Mouse (Mus musculus): Measurements from ENCODE around the gene D930048N14Rik. TPM values are rescaled to one million over a fixed set of nuclear protein-coding genes. Genes with fewer than 3 reads are reported as not detected.

The D930048N14Rik gene
- polyA plus RNA-seq, 1 experiment from 2014 or later: 3.8 TPM

DNA sequence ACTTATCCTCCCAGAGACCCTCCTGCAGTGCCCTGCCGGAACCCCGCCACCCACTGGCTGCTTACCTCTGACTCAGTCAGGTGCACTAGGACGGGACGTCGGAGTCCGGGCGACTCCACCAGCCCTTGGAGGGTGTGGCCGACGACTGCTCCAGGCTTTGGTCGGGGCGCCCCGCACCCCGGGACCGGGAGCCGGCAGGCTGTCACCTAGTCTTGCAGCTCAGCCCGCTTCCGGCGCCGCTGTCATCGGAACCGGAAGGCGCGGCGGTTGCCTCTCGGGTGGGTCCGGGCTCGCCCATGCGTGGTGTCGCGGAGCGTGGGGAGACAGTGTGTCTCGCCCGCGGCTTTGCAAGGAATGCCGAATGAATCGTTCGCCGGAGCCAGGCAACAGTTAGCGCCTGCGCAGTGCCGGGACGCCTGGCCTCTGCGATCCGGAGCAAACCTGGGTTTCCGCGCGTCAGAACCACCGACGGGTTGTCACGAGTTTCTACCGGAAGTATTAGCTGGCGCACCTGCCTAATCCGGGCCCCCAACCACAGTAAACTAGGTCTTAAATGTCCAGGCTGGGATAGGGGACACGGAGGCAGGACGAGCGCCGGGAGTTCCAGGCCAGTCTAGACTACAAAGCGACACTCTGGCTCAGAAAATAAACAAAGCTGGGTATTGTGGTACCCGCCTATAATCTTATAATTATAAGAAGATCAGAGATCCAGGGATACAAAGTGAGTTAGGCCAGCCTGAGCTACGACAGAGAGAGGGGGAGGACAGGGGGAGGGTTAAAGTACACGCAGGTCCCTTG, 15.0 kb upstream of the D930048N14Rik start, which contains the start of gene Rmnd5b:
TSS of gene Rmnd5b (minus strand) at position 372 of the 798 bp plus-strand sequence.
- peak within 1 kb of the TSS; percentile 71 for H3K4me3 ChIP-seq (ENCODE audit: low read length)
- peak within 1 kb of the TSS; percentile 51 for H3K27ac ChIP-seq (ENCODE audit: low read depth, low read length)
- peak; percentile 70 for ATAC-seq (ENCODE audit: low FRiP score, low TSS enrichment)
- H3K4me2 ChIP-seq (replicated peaks; ENCODE audit: low read depth, low read length): peak within 1 kb of the TSS; percentile 57
- H3K9me3 ChIP-seq (ENCODE audit: control insufficient read depth, low read length): no peaks in the 10 kb centered on the region
- no peaks in the 10 kb centered on the region for H3K27me3 ChIP-seq (ENCODE audit: control insufficient read depth, insufficient read depth, low read length)
- peak within 1 kb of the TSS; percentile 75 for H3K9ac ChIP-seq (ENCODE audit: low read depth, low read length)
- H3K4me1 ChIP-seq (ENCODE audit: control insufficient read depth, insufficient read depth, low read length): peaks cover 20% of the 10 kb centered on the region; the same call in 1 of the 2 replicates
- under 1% methylated on average over 61 of the region's 61 CpGs for WGBS
- H3K36me3 ChIP-seq (ENCODE audit: control insufficient read depth, insufficient read depth, low read length): no peaks in the 10 kb centered on the region

DNA sequence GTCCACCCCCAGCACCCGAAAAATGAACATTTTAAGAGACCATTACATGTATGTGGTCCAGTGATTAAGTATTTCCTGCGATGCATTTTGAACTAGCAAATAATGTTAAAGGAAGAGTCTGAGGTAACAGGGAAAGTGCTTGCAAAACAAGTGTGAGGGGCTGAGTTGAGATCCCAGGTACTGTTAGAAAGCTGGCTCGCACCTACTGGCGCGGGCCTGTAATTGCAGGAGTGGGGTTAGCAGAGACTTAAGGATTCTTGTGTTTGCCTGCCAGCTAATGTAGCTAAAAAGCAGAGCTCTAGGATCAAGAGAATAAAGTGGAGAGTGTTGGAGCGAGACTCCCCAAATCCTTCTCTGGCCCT, 14.4 kb upstream of the D930048N14Rik start:
- H3K27ac ChIP-seq (ENCODE audit: low read depth, low read length): peak overlapping the region; percentile 51; the same call in 1 of the 2 replicates
- H3K9ac ChIP-seq (ENCODE audit: low read depth, low read length): peak overlapping the region; percentile 75
- H3K27me3 ChIP-seq (ENCODE audit: control insufficient read depth, insufficient read depth, low read length): no peaks in the 10 kb centered on the region
- H3K4me1 ChIP-seq (ENCODE audit: control insufficient read depth, insufficient read depth, low read length): peaks cover 20% of the 10 kb centered on the region; the same call in 1 of the 2 replicates
- H3K4me2 ChIP-seq (replicated peaks; ENCODE audit: low read depth, low read length): peak overlapping the region; percentile 57
- 5% methylated on average over 6 of the region's 6 CpGs for WGBS
- peak overlapping the region; percentile 71 for H3K4me3 ChIP-seq (ENCODE audit: low read length)
- no peaks in the 10 kb centered on the region for H3K9me3 ChIP-seq (ENCODE audit: control insufficient read depth, low read length)
- peak; percentile 32; the same call in 1 of the 2 replicates for ATAC-seq (ENCODE audit: low FRiP score, low TSS enrichment)
- H3K36me3 ChIP-seq (ENCODE audit: control insufficient read depth, insufficient read depth, low read length): no peaks in the 10 kb centered on the region

DNA sequence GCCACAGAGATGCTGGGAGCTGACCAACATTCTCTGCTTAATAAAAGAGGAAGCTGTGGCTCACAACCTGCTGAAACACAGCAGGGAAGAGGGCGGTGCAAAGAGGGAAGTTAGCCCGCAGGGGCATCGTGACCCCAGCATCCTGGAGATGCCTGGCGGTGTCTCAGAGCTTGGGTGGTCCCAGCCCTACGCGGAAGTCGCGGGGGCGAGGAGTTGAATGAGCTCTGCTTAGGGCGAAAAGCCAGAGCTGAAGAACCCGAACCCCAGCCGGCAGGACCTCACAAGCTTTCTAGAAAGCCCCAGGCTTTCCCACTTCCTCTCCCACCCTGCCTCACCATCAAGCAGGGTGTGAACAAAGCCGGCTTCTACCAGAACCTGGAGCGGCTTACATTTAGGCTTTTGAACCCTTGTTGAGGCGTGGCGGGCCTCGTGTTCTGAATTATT, 12.8 kb upstream of the D930048N14Rik start:
- Histone ChIP-seq H3K36me3 (ENCODE audit: control insufficient read depth, insufficient read depth, low read length) (peaks cover 6% of the 10 kb centered on the region; the same call in 1 of the 2 replicates), H3K4me2 (replicated peaks; ENCODE audit: low read depth, low read length) (peak overlapping the region; percentile 28), H3K4me1 (ENCODE audit: control insufficient read depth, insufficient read depth, low read length) (peaks cover 15% of the 10 kb centered on the region; the same call in 1 of the 2 replicates), H3K27ac (ENCODE audit: low read depth, low read length) (peak overlapping the region; percentile 65; the same call in 1 of the 2 replicates), H3K4me3 (ENCODE audit: low read length) (0 out of 2 replicates have a peak overlapping the region, but pooled peaks have one; percentile 0), H3K27me3 (ENCODE audit: control insufficient read depth, insufficient read depth, low read length) (no peaks in the 10 kb centered on the region), H3K9me3 (ENCODE audit: control insufficient read depth, low read length) (no peaks in the 10 kb centered on the region), H3K9ac (ENCODE audit: low read depth, low read length) (peak overlapping the region; percentile 20; the same call in 1 of the 2 replicates)
- 5% methylated on average over 17 of the region's 17 CpGs for WGBS
- ATAC-seq (ENCODE audit: low FRiP score, low TSS enrichment): peak; percentile 34; the same call in 1 of the 2 replicates

DNA sequence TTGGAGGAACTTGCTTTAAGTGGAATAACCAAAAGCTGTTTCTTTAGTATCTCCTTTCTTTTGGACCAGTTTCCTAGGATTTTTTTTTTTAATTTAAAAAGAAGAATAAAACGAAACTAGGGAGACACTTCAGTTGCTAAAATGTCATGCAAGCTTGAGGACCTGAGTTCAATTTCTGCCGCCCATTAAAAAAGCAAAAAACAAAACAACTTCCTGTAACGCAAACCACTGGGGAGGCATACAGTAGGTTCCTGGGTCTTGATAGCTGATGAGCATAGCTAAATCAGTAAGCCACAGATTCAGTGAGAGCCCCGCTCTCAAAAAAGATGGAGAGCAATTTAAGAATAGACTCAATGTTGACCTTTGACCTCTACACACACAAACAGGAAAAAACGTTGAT, 12.3 kb upstream of the D930048N14Rik start:
- peak overlapping the region; percentile 65; the same call in 1 of the 2 replicates for H3K27ac ChIP-seq (ENCODE audit: low read depth, low read length)

DNA sequence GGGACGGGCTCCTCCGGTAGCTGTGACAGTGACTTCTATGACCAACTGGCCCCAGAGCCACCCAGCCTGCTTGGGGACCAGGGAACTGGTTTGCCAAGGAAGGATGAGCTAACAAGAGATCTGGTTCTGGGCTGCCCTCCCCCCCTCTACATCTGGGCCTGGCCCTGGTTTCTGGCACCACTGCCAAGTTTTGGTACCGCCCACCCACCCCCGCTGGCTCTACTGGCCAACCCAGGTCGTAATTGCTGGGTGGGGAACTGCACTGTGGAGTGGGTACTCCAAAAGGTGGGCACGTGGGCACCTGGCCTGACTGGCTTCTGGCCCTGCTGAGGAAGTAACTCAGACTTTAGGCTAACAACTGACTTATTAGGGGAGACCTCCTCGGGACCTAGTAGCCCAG, 10.0 kb upstream of the D930048N14Rik start:
- ATAC-seq (ENCODE audit: low FRiP score, low TSS enrichment): no peak
- H3K27ac ChIP-seq (ENCODE audit: low read depth, low read length): no peak overlapping the region
- 81% methylated on average over 7 of the region's 7 CpGs for WGBS

More for the DNA sequence above, 12.3 kb upstream of the D930048N14Rik start:
- Histone ChIP-seq H3K9me3 (ENCODE audit: control insufficient read depth, low read length) (no peaks in the 10 kb centered on the region), H3K4me2 (replicated peaks; ENCODE audit: low read depth, low read length) (no peak overlapping the region; the same call in 1 of the 2 replicates), H3K36me3 (ENCODE audit: control insufficient read depth, insufficient read depth, low read length) (peaks cover 9% of the 10 kb centered on the region; the same call in 1 of the 2 replicates), H3K4me1 (ENCODE audit: control insufficient read depth, insufficient read depth, low read length) (peaks cover 15% of the 10 kb centered on the region; the same call in 1 of the 2 replicates), H3K27me3 (ENCODE audit: control insufficient read depth, insufficient read depth, low read length) (no peaks in the 10 kb centered on the region), H3K9ac (ENCODE audit: low read depth, low read length) (peak overlapping the region; percentile 20; the same call in 1 of the 2 replicates), H3K4me3 (ENCODE audit: low read length) (no peak overlapping the region)
- 71% methylated on average over 5 of the region's 5 CpGs for WGBS
- ATAC-seq (ENCODE audit: low FRiP score, low TSS enrichment): no peak

DNA sequence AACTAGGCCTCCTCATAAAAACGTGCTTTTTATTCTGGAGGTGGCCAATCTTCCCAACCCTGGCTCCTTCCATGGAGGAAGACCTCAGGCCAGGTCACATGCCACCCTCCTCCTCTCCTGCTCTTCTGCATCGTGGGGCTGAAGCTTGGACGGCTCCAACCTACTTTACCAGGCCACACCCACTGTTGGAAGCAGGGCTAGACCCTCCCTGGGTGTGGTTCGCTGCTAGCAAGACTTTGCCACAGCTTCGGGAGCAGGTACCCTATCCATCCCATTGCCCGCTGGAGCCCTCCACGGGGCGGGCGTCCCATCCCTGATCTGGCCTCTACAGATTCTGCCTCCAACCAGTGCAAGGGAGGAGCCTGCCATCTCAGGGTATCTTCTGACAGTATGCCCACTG, 7.6 kb upstream of the D930048N14Rik start:
- Histone ChIP-seq H3K9me3 (ENCODE audit: control insufficient read depth, low read length) (no peaks in the 10 kb centered on the region), H3K27ac (ENCODE audit: low read depth, low read length) (no peak overlapping the region), H3K36me3 (ENCODE audit: control insufficient read depth, insufficient read depth, low read length) (peaks cover 26% of the 10 kb centered on the region; the same call in 1 of the 2 replicates), H3K9ac (ENCODE audit: low read depth, low read length) (no peak overlapping the region), H3K27me3 (ENCODE audit: control insufficient read depth, insufficient read depth, low read length) (no peaks in the 10 kb centered on the region), H3K4me2 (replicated peaks; ENCODE audit: low read depth, low read length) (no peak overlapping the region), H3K4me3 (ENCODE audit: low read length) (no peak overlapping the region), H3K4me1 (ENCODE audit: control insufficient read depth, insufficient read depth, low read length) (peaks cover 24% of the 10 kb centered on the region; the same call in 1 of the 2 replicates)
- 80% methylated on average over 9 of the region's 9 CpGs for WGBS
- ATAC-seq (ENCODE audit: low FRiP score, low TSS enrichment): no peak

More for the DNA sequence above, 10.0 kb upstream of the D930048N14Rik start:
- Histone ChIP-seq H3K27me3 (ENCODE audit: control insufficient read depth, insufficient read depth, low read length) (no peaks in the 10 kb centered on the region), H3K4me1 (ENCODE audit: control insufficient read depth, insufficient read depth, low read length) (peaks cover 20% of the 10 kb centered on the region; the same call in 1 of the 2 replicates), H3K36me3 (ENCODE audit: control insufficient read depth, insufficient read depth, low read length) (peaks cover 25% of the 10 kb centered on the region; the same call in 1 of the 2 replicates), H3K4me2 (replicated peaks; ENCODE audit: low read depth, low read length) (no peak overlapping the region), H3K9ac (ENCODE audit: low read depth, low read length) (no peak overlapping the region), H3K4me3 (ENCODE audit: low read length) (no peak overlapping the region), H3K9me3 (ENCODE audit: control insufficient read depth, low read length) (no peaks in the 10 kb centered on the region)

DNA sequence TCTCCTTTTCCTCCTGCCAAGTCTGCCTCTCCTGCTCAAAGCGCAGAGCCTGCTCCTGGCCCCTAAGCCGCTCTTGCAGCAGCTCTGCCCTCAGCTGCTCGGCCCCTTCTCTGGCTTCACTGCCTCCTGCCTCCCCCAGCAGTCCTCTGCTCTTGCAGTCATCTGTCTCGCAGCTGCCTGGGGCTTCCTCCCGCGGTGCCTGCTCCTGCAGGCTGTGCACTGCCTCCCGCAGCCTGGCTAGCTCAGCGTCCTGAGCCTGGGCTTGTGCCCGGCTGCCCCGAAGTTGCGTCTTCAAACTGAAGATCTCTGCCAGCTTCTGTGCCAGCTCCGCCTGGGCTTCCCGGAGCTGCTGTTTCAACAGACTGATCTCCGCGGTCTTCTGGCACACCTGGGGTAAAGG, 7.0 kb upstream of the D930048N14Rik start:
- Histone ChIP-seq H3K9me3 (ENCODE audit: control insufficient read depth, low read length) (no peaks in the 10 kb centered on the region), H3K36me3 (ENCODE audit: control insufficient read depth, insufficient read depth, low read length) (peaks cover 26% of the 10 kb centered on the region; the same call in 1 of the 2 replicates), H3K4me1 (ENCODE audit: control insufficient read depth, insufficient read depth, low read length) (peaks cover 25% of the 10 kb centered on the region; the same call in 1 of the 2 replicates), H3K27ac (ENCODE audit: low read depth, low read length) (no peak overlapping the region), H3K27me3 (ENCODE audit: control insufficient read depth, insufficient read depth, low read length) (no peaks in the 10 kb centered on the region), H3K4me2 (replicated peaks; ENCODE audit: low read depth, low read length) (no peak overlapping the region), H3K9ac (ENCODE audit: low read depth, low read length) (no peak overlapping the region), H3K4me3 (ENCODE audit: low read length) (no peak overlapping the region)
- no peak for ATAC-seq (ENCODE audit: low FRiP score, low TSS enrichment)
- 63% methylated on average over 15 of the region's 15 CpGs for WGBS

DNA sequence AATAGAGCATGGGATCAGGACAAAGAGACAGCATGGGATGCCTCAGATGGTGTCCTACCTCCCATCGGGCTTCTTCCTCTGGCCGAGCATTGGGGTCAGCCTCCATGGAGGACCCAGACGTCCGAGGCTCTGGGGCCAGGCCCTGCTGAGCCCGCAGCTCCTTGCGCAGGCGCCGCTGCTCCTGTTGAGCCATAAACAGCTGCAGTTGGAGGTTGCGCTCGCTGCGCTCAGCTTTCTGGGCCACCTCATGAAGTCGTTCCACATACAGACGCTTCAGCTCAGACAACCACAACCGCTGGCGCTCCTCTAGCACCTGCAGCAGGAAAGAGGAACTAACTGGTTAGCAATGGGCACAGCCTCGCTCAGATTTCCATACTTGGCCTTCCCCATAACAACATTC, 6.5 kb upstream of the D930048N14Rik start:
- H3K4me1 ChIP-seq (ENCODE audit: control insufficient read depth, insufficient read depth, low read length): peaks cover 29% of the 10 kb centered on the region; the same call in 1 of the 2 replicates
- WGBS: 79% methylated on average over 16 of the region's 16 CpGs
- no peaks in the 10 kb centered on the region for H3K9me3 ChIP-seq (ENCODE audit: control insufficient read depth, low read length)
- H3K4me3 ChIP-seq (ENCODE audit: low read length): no peak overlapping the region
- ATAC-seq (ENCODE audit: low FRiP score, low TSS enrichment): no peak
- H3K9ac ChIP-seq (ENCODE audit: low read depth, low read length): no peak overlapping the region
- H3K36me3 ChIP-seq (ENCODE audit: control insufficient read depth, insufficient read depth, low read length): peaks cover 26% of the 10 kb centered on the region; the same call in 1 of the 2 replicates
- H3K27me3 ChIP-seq (ENCODE audit: control insufficient read depth, insufficient read depth, low read length): no peaks in the 10 kb centered on the region
- no peak overlapping the region for H3K4me2 ChIP-seq (replicated peaks; ENCODE audit: low read depth, low read length)
- H3K27ac ChIP-seq (ENCODE audit: low read depth, low read length): no peak overlapping the region
